Mouse (Mus musculus) CD4-positive naive resting alpha-beta T cell, adult 57 days (primary cell): ENCODE measurements around the gene A830018L16Rik. TPM values are rescaled to one million over a fixed set of nuclear protein-coding genes. Genes with fewer than 3 reads are reported as not detected.

ENCODE experiments used
- total RNA-seq: library from RNA; stranded (reverse); gene quantifications from one replicate; pipeline ENCODE4 v1.2.4, GENCODE M21; 2023

A830018L16Rik gene
- total RNA-seq, result not detected

DNA sequence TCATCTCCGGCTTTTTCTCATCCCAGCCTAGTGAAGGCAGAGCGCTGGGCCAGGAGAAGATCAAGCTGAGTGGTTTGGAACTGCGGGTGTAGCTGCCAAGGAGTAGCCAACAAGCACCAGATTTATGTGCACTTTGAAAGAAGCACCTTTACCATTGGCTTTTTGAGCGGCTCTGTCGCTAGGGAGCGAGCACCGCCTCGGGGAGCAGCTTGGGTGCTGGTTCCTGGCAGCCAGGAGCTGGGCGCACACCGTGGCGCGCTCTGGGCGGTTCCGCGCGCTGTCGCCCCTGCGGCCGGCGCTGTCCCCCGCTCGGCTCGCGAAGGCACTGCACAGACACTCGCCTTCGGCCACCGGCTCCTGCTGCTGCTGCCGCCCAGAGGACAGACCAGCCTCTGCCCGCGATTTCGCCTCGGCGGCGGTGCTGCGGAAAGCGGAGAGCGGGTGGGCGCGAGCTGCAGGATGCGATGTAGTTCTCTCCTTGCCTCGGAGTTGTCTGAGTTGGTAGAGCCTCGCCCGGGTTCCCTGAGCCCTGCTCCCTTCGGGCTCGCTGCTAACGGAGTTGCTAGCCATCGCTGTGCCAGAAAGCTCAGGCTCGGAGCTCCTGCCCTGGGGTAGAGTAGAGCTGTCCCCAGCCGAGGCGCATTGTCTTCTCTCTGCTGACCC lies at the start of gene A830018L16Rik:
Gene A830018L16Rik, plus strand, starts transcription at position 212 of the 663 bp plus-strand sequence.

